Mouse (Mus musculus): ENCODE data around the gene Slc35f4. TPM values are rescaled to one million over a fixed set of nuclear protein-coding genes. Genes with fewer than 3 reads are reported as not detected.
A peak's percentile ranks its signal among the peaks of the same experiment; 100 is the strongest.

Slc35f4 gene
- polyA plus RNA-seq, 1 experiment from 2014 or later: 0.68 TPM

DNA sequence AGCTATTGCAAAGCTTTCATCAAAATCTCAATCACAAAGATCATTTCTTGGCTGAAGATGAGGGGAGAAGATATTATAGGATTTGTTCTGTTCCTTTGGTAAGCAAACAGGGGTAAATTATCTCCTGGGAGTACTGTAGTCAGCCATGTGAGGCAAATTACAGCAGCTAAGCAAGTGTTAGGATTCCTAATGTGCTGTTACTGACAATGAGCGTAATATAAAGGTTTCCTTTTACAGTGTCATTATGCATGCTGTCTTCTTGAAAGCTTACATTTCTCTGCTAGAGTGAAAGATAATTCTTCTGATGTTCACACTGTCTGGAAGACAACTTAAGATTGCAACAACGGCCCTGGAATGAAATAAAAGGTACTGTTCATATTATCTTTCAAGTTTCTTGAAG, 192.0 kb downstream of the Slc35f4 start:
- Histone ChIP-seq H3K4me3 (ENCODE audit: low read depth, low read length) (no peak overlapping the region), H3K9ac (ENCODE audit: low read depth, low read length) (no peak overlapping the region), H3K36me3 (ENCODE audit: control insufficient read depth, insufficient read depth, low read length) (no peaks in the 10 kb centered on the region), H3K27me3 (replicated peaks; ENCODE audit: control insufficient read depth, insufficient read depth, low read length) (no peaks in the 10 kb centered on the region), H3K27ac (replicated peaks; ENCODE audit: low read depth, low read length) (no peak overlapping the region), H3K9me3 (ENCODE audit: control insufficient read depth, low read length) (no peaks in the 10 kb centered on the region), H3K4me1 (ENCODE audit: control insufficient read depth, insufficient read depth, low read length) (no peaks in the 10 kb centered on the region), H3K4me2 (ENCODE audit: low read depth, low read length) (no peak overlapping the region)
- ATAC-seq (ENCODE audit: low read depth): no peak
- no peak for DNase-seq (ENCODE audit: low spot score)
- WGBS: 78% methylated on average over 2 of the region's 2 CpGs

DNA sequence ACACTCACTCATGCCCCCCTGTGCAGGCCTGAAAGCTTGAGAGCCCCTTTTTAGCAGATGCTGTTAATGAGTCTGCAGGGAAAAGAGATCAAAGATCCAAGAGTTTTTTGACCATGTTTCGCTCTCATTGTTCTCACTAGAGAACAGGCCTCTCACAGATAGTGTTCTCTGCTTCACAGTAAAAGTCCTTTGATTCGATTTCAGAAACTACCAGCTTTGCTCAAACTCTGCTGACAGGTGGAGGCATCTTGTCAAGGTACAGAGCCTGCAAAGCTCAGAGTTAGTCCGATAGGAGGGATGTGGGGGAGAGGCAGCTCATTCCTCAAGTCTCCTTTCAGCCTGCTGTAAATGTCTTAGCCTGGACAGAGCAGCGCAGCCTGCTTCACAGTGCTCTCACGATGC, 209.4 kb downstream of the Slc35f4 start:
- DNase-seq (ENCODE audit: low spot score) (no peak), ATAC-seq (ENCODE audit: low read depth) (no peak)
- no peaks in the 10 kb centered on the region for H3K27me3 ChIP-seq (replicated peaks; ENCODE audit: control insufficient read depth, insufficient read depth, low read length)
- WGBS: 34% methylated on average over 5 of the region's 5 CpGs
- H3K4me1 ChIP-seq (ENCODE audit: control insufficient read depth, insufficient read depth, low read length): no peaks in the 10 kb centered on the region
- H3K36me3 ChIP-seq (ENCODE audit: control insufficient read depth, insufficient read depth, low read length): no peaks in the 10 kb centered on the region
- H3K27ac ChIP-seq (replicated peaks; ENCODE audit: low read depth, low read length): no peak overlapping the region
- H3K4me3 ChIP-seq (ENCODE audit: low read depth, low read length): no peak overlapping the region
- no peak overlapping the region for H3K4me2 ChIP-seq (ENCODE audit: low read depth, low read length)
- H3K9ac ChIP-seq (ENCODE audit: low read depth, low read length): no peak overlapping the region
- H3K9me3 ChIP-seq (ENCODE audit: control insufficient read depth, low read length): no peaks in the 10 kb centered on the region

DNA sequence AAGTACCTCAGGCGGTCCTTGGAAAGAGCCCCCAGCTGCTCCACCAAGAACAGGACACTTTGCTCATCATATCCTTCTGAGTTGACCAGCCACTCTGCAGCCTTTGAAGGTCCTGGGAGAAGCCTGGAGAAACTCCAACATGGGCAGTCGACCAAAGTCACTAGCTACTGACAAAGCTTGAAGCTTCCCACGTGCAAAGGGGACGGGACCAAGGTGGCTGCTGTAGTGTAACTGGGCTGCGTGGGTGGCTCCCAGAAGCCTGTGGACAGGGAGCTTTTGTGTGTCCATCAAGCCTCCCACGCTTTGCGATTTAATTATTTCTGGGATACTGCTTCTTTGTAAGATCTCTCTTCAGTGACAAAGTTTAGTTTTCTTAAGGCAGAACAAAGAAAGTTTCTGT, 211.9 kb downstream of the Slc35f4 start:
- Histone ChIP-seq H3K27ac (replicated peaks; ENCODE audit: low read depth, low read length) (no peak overlapping the region), H3K9ac (ENCODE audit: low read depth, low read length) (no peak overlapping the region), H3K27me3 (replicated peaks; ENCODE audit: control insufficient read depth, insufficient read depth, low read length) (no peaks in the 10 kb centered on the region), H3K4me1 (ENCODE audit: control insufficient read depth, insufficient read depth, low read length) (no peaks in the 10 kb centered on the region), H3K9me3 (ENCODE audit: control insufficient read depth, low read length) (no peaks in the 10 kb centered on the region), H3K4me3 (ENCODE audit: low read depth, low read length) (no peak overlapping the region), H3K36me3 (ENCODE audit: control insufficient read depth, insufficient read depth, low read length) (no peaks in the 10 kb centered on the region), H3K4me2 (ENCODE audit: low read depth, low read length) (no peak overlapping the region)
- ATAC-seq (ENCODE audit: low read depth): no peak
- DNase-seq (ENCODE audit: low spot score): no peak
- WGBS: 61% methylated on average over 7 of the region's 7 CpGs

DNA sequence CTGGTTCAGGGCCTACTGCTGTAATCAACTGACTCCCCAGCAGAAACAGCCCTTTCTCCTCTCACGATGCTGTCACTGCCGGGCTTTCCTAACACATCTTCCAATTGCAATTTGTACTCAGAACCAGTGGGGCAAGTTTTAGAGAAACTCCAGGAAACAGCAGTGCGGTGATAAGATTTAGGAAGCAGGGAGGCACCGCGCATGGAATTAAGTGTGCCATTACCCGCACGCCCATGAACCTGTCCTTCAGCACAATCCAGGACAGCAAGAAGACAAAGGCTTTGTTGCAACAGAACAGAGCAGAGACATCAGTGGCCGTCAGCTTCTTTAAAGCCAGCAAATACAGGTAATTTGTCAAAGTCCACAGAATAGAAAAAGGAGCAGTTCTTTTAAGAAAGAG, 212.5 kb downstream of the Slc35f4 start:
- ATAC-seq (ENCODE audit: low read depth): no peak
- Histone ChIP-seq H3K9ac (ENCODE audit: low read depth, low read length) (no peak overlapping the region), H3K4me2 (ENCODE audit: low read depth, low read length) (no peak overlapping the region), H3K27ac (replicated peaks; ENCODE audit: low read depth, low read length) (no peak overlapping the region), H3K4me3 (ENCODE audit: low read depth, low read length) (no peak overlapping the region), H3K36me3 (ENCODE audit: control insufficient read depth, insufficient read depth, low read length) (no peaks in the 10 kb centered on the region), H3K27me3 (replicated peaks; ENCODE audit: control insufficient read depth, insufficient read depth, low read length) (no peaks in the 10 kb centered on the region), H3K4me1 (ENCODE audit: control insufficient read depth, insufficient read depth, low read length) (no peaks in the 10 kb centered on the region), H3K9me3 (ENCODE audit: control insufficient read depth, low read length) (no peaks in the 10 kb centered on the region)
- WGBS: 79% methylated on average over 8 of the region's 8 CpGs
- peak; percentile 23 for DNase-seq (ENCODE audit: low spot score)

DNA sequence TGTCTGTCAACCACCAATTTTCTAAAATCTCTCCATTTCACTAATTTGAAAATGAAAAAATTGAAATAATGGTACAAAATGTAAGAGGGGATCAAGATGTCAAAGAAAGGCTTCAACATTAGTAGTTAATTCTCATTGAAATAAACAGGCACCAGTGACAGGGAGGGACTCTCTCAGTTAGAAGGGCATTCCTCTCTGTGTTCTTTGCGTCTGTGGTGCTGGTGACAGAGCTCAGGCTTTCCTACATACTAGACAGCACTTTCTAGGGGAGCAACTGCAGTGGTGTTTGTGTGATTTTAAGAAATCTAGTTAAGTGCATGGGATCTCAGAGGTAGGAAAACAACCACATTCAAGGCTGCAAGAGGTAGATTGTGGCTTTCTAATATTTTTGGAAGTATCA, 214.3 kb downstream of the Slc35f4 start:
- no peaks in the 10 kb centered on the region for H3K9me3 ChIP-seq (ENCODE audit: control insufficient read depth, low read length)
- DNase-seq (ENCODE audit: low spot score) (no peak), ATAC-seq (ENCODE audit: low read depth) (no peak)
- no peaks in the 10 kb centered on the region for H3K4me1 ChIP-seq (ENCODE audit: control insufficient read depth, insufficient read depth, low read length)
- no peaks in the 10 kb centered on the region for H3K27me3 ChIP-seq (replicated peaks; ENCODE audit: control insufficient read depth, insufficient read depth, low read length)
- H3K9ac ChIP-seq (ENCODE audit: low read depth, low read length): no peak overlapping the region
- no peak overlapping the region for H3K4me2 ChIP-seq (ENCODE audit: low read depth, low read length)
- H3K4me3 ChIP-seq (ENCODE audit: low read depth, low read length): no peak overlapping the region
- no peak overlapping the region for H3K27ac ChIP-seq (replicated peaks; ENCODE audit: low read depth, low read length)
- WGBS: 53% methylated on average over 1 of the region's 1 CpGs
- H3K36me3 ChIP-seq (ENCODE audit: control insufficient read depth, insufficient read depth, low read length): no peaks in the 10 kb centered on the region

DNA sequence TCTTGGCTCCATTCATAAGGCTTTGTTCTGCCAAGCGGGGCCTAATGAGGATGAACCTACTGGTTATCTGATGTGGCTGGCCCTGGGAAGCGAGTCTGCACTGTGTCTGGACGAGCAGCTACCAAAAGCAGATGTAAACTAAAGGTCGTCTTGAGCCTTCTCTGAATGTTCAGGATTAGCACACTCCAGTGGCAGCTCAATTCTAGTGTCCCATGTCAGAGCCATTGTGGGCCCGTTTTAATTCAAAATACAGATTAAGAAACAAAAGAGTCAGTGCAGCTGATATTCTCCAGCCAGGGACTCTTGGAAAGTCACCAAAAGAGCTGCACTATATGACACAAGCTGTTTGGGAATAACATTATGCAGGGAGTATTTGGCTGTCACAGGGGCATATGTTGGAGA, 214.8 kb downstream of the Slc35f4 start:
- DNase-seq (ENCODE audit: low spot score) (peak; percentile 11), ATAC-seq (ENCODE audit: low read depth) (no peak)
- H3K27me3 ChIP-seq (replicated peaks; ENCODE audit: control insufficient read depth, insufficient read depth, low read length): no peaks in the 10 kb centered on the region
- 57% methylated on average over 5 of the region's 5 CpGs for WGBS
- no peaks in the 10 kb centered on the region for H3K36me3 ChIP-seq (ENCODE audit: control insufficient read depth, insufficient read depth, low read length)
- H3K4me1 ChIP-seq (ENCODE audit: control insufficient read depth, insufficient read depth, low read length): no peaks in the 10 kb centered on the region
- H3K4me2 ChIP-seq (ENCODE audit: low read depth, low read length): no peak overlapping the region
- H3K9me3 ChIP-seq (ENCODE audit: control insufficient read depth, low read length): no peaks in the 10 kb centered on the region
- no peak overlapping the region for H3K4me3 ChIP-seq (ENCODE audit: low read depth, low read length)
- no peak overlapping the region for H3K9ac ChIP-seq (ENCODE audit: low read depth, low read length)
- H3K27ac ChIP-seq (replicated peaks; ENCODE audit: low read depth, low read length): no peak overlapping the region

DNA sequence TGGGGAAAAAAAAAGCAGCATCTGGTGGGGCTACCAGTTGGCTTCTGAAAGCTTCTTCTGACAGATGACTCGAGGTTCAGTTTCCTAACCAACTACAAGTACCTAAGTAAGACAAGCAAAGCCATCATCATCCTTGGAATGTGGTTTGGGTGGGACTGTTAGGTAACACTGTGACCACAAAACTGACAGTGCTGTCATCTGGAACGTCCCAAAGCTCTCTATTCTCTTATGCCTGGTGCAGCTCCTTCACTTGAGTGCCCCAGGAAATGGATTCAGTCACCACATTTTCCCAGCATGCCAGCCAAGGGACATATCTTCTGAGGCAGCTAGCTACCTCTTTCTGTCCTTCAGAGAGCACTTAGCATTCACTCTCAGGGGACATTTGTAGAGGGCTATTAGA, 216.2 kb downstream of the Slc35f4 start:
- Histone ChIP-seq H3K27ac (replicated peaks; ENCODE audit: low read depth, low read length) (no peak overlapping the region), H3K4me2 (ENCODE audit: low read depth, low read length) (no peak overlapping the region), H3K36me3 (ENCODE audit: control insufficient read depth, insufficient read depth, low read length) (no peaks in the 10 kb centered on the region), H3K9me3 (ENCODE audit: control insufficient read depth, low read length) (no peaks in the 10 kb centered on the region), H3K4me3 (ENCODE audit: low read depth, low read length) (no peak overlapping the region), H3K9ac (ENCODE audit: low read depth, low read length) (no peak overlapping the region), H3K4me1 (ENCODE audit: control insufficient read depth, insufficient read depth, low read length) (no peaks in the 10 kb centered on the region), H3K27me3 (replicated peaks; ENCODE audit: control insufficient read depth, insufficient read depth, low read length) (no peaks in the 10 kb centered on the region)
- no peak for DNase-seq (ENCODE audit: low spot score)
- ATAC-seq (ENCODE audit: low read depth): no peak
- WGBS: 71% methylated on average over 2 of the region's 2 CpGs

DNA sequence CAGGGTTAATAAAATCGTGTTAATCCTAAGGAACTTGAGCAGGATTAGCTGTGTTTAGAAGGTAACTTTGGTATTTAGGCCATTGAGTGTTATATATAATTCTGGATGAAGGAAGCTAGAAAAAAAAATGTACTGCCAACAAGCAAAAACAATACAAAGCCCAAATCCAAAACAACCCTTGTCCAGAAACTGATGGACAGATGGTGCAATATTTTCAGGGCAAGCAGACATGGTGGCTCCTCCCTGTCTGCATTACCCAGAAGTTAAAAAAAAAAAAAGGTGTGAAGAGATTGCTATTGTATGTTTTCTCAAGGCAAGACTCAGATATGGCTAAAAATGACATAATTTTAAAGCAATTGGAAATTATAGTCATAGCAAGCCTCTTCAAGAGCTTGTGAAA, 217.3 kb downstream of the Slc35f4 start:
- Histone ChIP-seq H3K27ac (replicated peaks; ENCODE audit: low read depth, low read length) (no peak overlapping the region), H3K36me3 (ENCODE audit: control insufficient read depth, insufficient read depth, low read length) (no peaks in the 10 kb centered on the region), H3K9ac (ENCODE audit: low read depth, low read length) (no peak overlapping the region), H3K4me3 (ENCODE audit: low read depth, low read length) (no peak overlapping the region), H3K4me1 (ENCODE audit: control insufficient read depth, insufficient read depth, low read length) (no peaks in the 10 kb centered on the region), H3K27me3 (replicated peaks; ENCODE audit: control insufficient read depth, insufficient read depth, low read length) (no peaks in the 10 kb centered on the region), H3K4me2 (ENCODE audit: low read depth, low read length) (no peak overlapping the region), H3K9me3 (ENCODE audit: control insufficient read depth, low read length) (no peaks in the 10 kb centered on the region)
- ATAC-seq (ENCODE audit: low read depth) (no peak), DNase-seq (ENCODE audit: low spot score) (no peak)
- WGBS: 61% methylated on average over 1 of the region's 1 CpGs

DNA sequence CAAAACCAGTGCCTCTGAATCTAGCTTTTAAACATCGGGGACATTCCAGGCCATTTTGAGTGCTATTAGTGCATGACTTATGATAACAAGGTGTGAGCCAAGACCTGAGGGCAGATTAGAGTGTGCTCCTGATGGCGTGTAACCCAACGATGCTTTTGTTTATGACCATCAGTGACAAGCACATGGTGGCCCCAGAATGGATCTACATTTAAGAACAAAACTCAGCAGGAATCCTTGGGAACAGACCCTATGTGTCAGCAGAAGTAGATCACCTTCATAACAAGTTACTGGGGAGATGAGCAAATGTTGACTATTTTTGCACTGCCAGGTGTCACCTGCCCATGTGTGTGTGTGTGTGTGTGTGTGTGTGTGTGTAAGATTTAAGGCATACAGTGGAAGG, 218.0 kb downstream of the Slc35f4 start:
- ATAC-seq (ENCODE audit: low read depth) (no peak), DNase-seq (ENCODE audit: low spot score) (no peak)
- no peaks in the 10 kb centered on the region for H3K36me3 ChIP-seq (ENCODE audit: control insufficient read depth, insufficient read depth, low read length)
- no peaks in the 10 kb centered on the region for H3K27me3 ChIP-seq (replicated peaks; ENCODE audit: control insufficient read depth, insufficient read depth, low read length)
- no peak overlapping the region for H3K9ac ChIP-seq (ENCODE audit: low read depth, low read length)
- no peak overlapping the region for H3K4me3 ChIP-seq (ENCODE audit: low read depth, low read length)
- no peaks in the 10 kb centered on the region for H3K9me3 ChIP-seq (ENCODE audit: control insufficient read depth, low read length)
- no peak overlapping the region for H3K4me2 ChIP-seq (ENCODE audit: low read depth, low read length)
- H3K4me1 ChIP-seq (ENCODE audit: control insufficient read depth, insufficient read depth, low read length): no peaks in the 10 kb centered on the region
- WGBS: 83% methylated on average over 3 of the region's 3 CpGs
- H3K27ac ChIP-seq (replicated peaks; ENCODE audit: low read depth, low read length): no peak overlapping the region

Measured in embryonic facial prominence, embryonic 14.5 days (tissue).